Mouse (Mus musculus) CH12.LX (cell line): ENCODE data around the gene Exoc6b. TPM values are rescaled to one million over a fixed set of nuclear protein-coding genes. Genes with fewer than 3 reads are reported as not detected.

ENCODE experiments used
- DNase-seq: peaks from one replicate; pipeline ENCODE4 v3.0.0-alpha.2; 2013; ENCODE audit errors: extremely low read depth
- H3K27ac ChIP-seq: 2 replicates; pipeline ENCODE4 v1.5.1; 2012; ENCODE audit warnings: low read depth, mild to moderate bottlenecking, control low read depth, moderate library complexity; ENCODE audit not compliant: insufficient read depth
- H3K27me3 ChIP-seq: replicated peaks from 2 replicates; pipeline ENCODE3; 2012; ENCODE audit warnings: inconsistent platforms
- H3K36me3 ChIP-seq, 2 experiments: replicated peaks in 1 of 2; 2 replicates each; pipeline versions ENCODE3 to v1.6.1; 2012; ENCODE audit warnings: inconsistent platforms in 1 of 2, low read length in 1 of 2, mild to moderate bottlenecking in 1 of 2, mixed read lengths in 1 of 2, moderate library complexity in 1 of 2; ENCODE audit not compliant: control insufficient read depth in 1 of 2, insufficient read depth in 1 of 2
- H3K4me1 ChIP-seq, 2 experiments: 2 replicates each; pipeline ENCODE4 v1.6.1; 2012; ENCODE audit warnings: inconsistent platforms in 1 of 2, moderate library complexity in 1 of 2; ENCODE audit not compliant: insufficient read depth in 2 of 2, control insufficient read depth in 1 of 2
- H3K4me2 ChIP-seq: 2 replicates; pipeline ENCODE4 v1.6.1; 2012; ENCODE audit warnings: low read depth, mild to moderate bottlenecking, control low read depth; ENCODE audit not compliant: poor library complexity, insufficient read depth, severe bottlenecking
- H3K4me3 ChIP-seq, 3 experiments: fragments of 150-350 bp in 1 of 3; sonication (generic) in 1 of 3; replicated peaks in 1 of 3; 2 replicates each; pipeline versions ENCODE3 to v1.5.1; 2011 to 2012; ENCODE audit warnings: low read depth in 2 of 3, low read length in 2 of 3, mild to moderate bottlenecking in 2 of 3, moderate library complexity in 2 of 3, control low read depth in 1 of 3, improper control_type of control experiment in 1 of 3, inconsistent platforms in 1 of 3, mixed read lengths in 1 of 3; ENCODE audit not compliant: poor library complexity in 1 of 3
- H3K79me2 ChIP-seq: replicated peaks from 2 replicates; pipeline ENCODE4 v1.6.1; 2012; ENCODE audit warnings: mild to moderate bottlenecking, moderate library complexity; ENCODE audit not compliant: control insufficient read depth, poor library complexity, insufficient read depth, severe bottlenecking; ENCODE audit errors: extremely low read depth
- H3K9ac ChIP-seq: 2 replicates; pipeline ENCODE4 v1.6.1; 2012; ENCODE audit warnings: low read depth, mild to moderate bottlenecking, control low read depth, moderate library complexity; ENCODE audit not compliant: insufficient read depth
- H3K9me3 ChIP-seq: replicated peaks from 2 replicates; pipeline ENCODE3; 2012; ENCODE audit warnings: low read length, inconsistent platforms, mixed read lengths
- BHLHE40 ChIP-seq: IDR thresholded peaks from 2 replicates; pipeline ENCODE4 v1.6.1; 2011; ENCODE audit warnings: mild to moderate bottlenecking, low read depth, low read length, improper control_type of control experiment
- CHD2 ChIP-seq: IDR thresholded peaks from 2 replicates; pipeline ENCODE4 v1.6.1; 2011; ENCODE audit warnings: low read length, improper control_type of control experiment
- CTCF ChIP-seq, 2 experiments: IDR thresholded peaks in 1 of 2; conservative IDR thresholded peaks in 1 of 2; 2 replicates each; pipeline ENCODE4 v1.5.1; 2011 to 2012; ENCODE audit warnings: low read depth in 2 of 2, low read length in 2 of 2, improper control_type of control experiment in 1 of 2, inconsistent platforms in 1 of 2, mild to moderate bottlenecking in 1 of 2, moderate library complexity in 1 of 2
- E2F4 ChIP-seq: IDR thresholded peaks from 2 replicates; pipeline ENCODE4 v1.6.1; 2011; ENCODE audit warnings: low read depth, low read length, improper control_type of control experiment; ENCODE audit not compliant: insufficient replicate concordance
- ELF1 ChIP-seq: IDR thresholded peaks from 2 replicates; pipeline ENCODE4 v1.6.1; 2014; ENCODE audit warnings: low read depth, mild to moderate bottlenecking, inconsistent platforms, low read length, improper control_type of control experiment
- EP300 ChIP-seq: IDR thresholded peaks from 2 replicates; pipeline ENCODE4 v1.6.1; 2011; ENCODE audit warnings: low read length, improper control_type of control experiment
- GABPA ChIP-seq: IDR thresholded peaks from 2 replicates; pipeline ENCODE4 v1.6.1; 2012; ENCODE audit warnings: low read depth, low read length, improper control_type of control experiment, inconsistent platforms; ENCODE audit not compliant: insufficient replicate concordance
- HCFC1 ChIP-seq: IDR thresholded peaks from 2 replicates; pipeline ENCODE4 v1.6.1; 2012; ENCODE audit warnings: low read depth, mild to moderate bottlenecking, inconsistent platforms, low read length, improper control_type of control experiment
- IRF4 ChIP-seq: IDR thresholded peaks from 2 replicates; pipeline ENCODE4 v1.6.1; 2014; ENCODE audit warnings: low read depth, mild to moderate bottlenecking, inconsistent platforms, low read length, improper control_type of control experiment
- KAT2A ChIP-seq: IDR thresholded peaks from 2 replicates; pipeline ENCODE4 v1.6.1; 2012; ENCODE audit warnings: low read length, improper control_type of control experiment, inconsistent platforms; ENCODE audit not compliant: insufficient replicate concordance
- MAX ChIP-seq: IDR thresholded peaks from 2 replicates; pipeline ENCODE4 v1.6.1; 2011; ENCODE audit warnings: low read length, improper control_type of control experiment
- MEF2A ChIP-seq: IDR thresholded peaks from 2 replicates; pipeline ENCODE4 v1.6.1; 2014; ENCODE audit warnings: low read depth, mild to moderate bottlenecking, inconsistent platforms, low read length, improper control_type of control experiment, borderline replicate concordance
- MXI1 ChIP-seq: IDR thresholded peaks from 2 replicates; pipeline ENCODE4 v1.6.1; 2011; ENCODE audit warnings: mild to moderate bottlenecking, low read depth, low read length, improper control_type of control experiment
- NRF1 ChIP-seq: IDR thresholded peaks from 2 replicates; pipeline ENCODE4 v1.6.1; 2014; ENCODE audit warnings: low read depth, mild to moderate bottlenecking, inconsistent platforms, low read length, improper control_type of control experiment, moderate library complexity
- PAX5 ChIP-seq: IDR thresholded peaks from 2 replicates; pipeline ENCODE4 v1.6.1; 2012; ENCODE audit warnings: low read length, inconsistent platforms, mixed read lengths
- POLR2A ChIP-seq: IDR thresholded peaks from 2 replicates; pipeline ENCODE4 v1.6.1; 2011; ENCODE audit warnings: low read depth, mild to moderate bottlenecking, improper control_type of control experiment, low read length
- POLR2AphosphoS2 ChIP-seq: IDR thresholded peaks from 2 replicates; pipeline ENCODE4 v1.6.1; 2011; ENCODE audit warnings: low read depth, low read length, improper control_type of control experiment
- SIN3A ChIP-seq: IDR thresholded peaks from 2 replicates; pipeline ENCODE4 v1.6.1; 2012; ENCODE audit warnings: low read length, improper control_type of control experiment, inconsistent platforms
- SMC3 ChIP-seq: IDR thresholded peaks from 2 replicates; pipeline ENCODE4 v1.6.1; 2011; ENCODE audit warnings: low read depth, low read length, improper control_type of control experiment
- TCF12 ChIP-seq: IDR thresholded peaks from 2 replicates; pipeline ENCODE4 v1.6.1; 2014; ENCODE audit warnings: low read depth, mild to moderate bottlenecking, inconsistent platforms, low read length, improper control_type of control experiment
- UBTF ChIP-seq: IDR thresholded peaks from 2 replicates; pipeline ENCODE4 v1.6.1; 2012; ENCODE audit warnings: low read depth, mild to moderate bottlenecking, inconsistent platforms, low read length, improper control_type of control experiment, moderate library complexity
- ZC3H11A ChIP-seq: IDR thresholded peaks from 2 replicates; pipeline ENCODE4 v1.6.1; 2012; ENCODE audit warnings: low read depth, mild to moderate bottlenecking, inconsistent platforms, low read length, improper control_type of control experiment
- ZMIZ1 ChIP-seq: IDR thresholded peaks from 2 replicates; pipeline ENCODE4 v1.6.1; 2012; ENCODE audit warnings: low read depth, mild to moderate bottlenecking, inconsistent platforms, low read length, improper control_type of control experiment
- ZNF384 ChIP-seq: IDR thresholded peaks from 2 replicates; pipeline ENCODE4 v1.6.1; 2012; ENCODE audit warnings: low read depth, low read length, improper control_type of control experiment, inconsistent platforms
- dilution Hi-C: fragments of 300-500 bp; cut with MboI; formaldehyde crosslinking; loops from 2 replicates; pipeline ENCODE4 v1.14.3; 2020; ENCODE audit warnings: low sequenced_read_pairs; ENCODE audit not compliant: extremely low pct_unique_long_range_greater_than_20kb, extremely low pct_ligation_motif_present
- in situ Hi-C: fragments of 300-500 bp; cut with MboI; formaldehyde crosslinking; loops from 3 replicates; pipeline ENCODE4 v1.14.3; 2019; ENCODE audit warnings: low sequenced_read_pairs, low pct_ligation_motif_present, low pct_unique_long_range_greater_than_20kb, mixed read lengths
- polyA plus RNA-seq: library from polyadenylated mRNA; unstranded; fragments of >175 nt; gene quantifications from 2 replicates; pipeline ENCODE4 v1.2.1, GENCODE M21; 2012; ENCODE audit warnings: low read depth; ENCODE audit not compliant: insufficient read length
- total RNA-seq, 2 experiments: library from RNA; depleted of rRNA; stranded (reverse); fragments of 300-350 nt in 1 of 2; fragments of >200 nt in 1 of 2; gene quantifications; 2 replicates each; pipeline ENCODE4 v1.2.3; 2012 to 2014

The Exoc6b gene
- total and polyA plus RNA-seq, 3 experiments = 1.7 to 5.2 (median 3.5) TPM

DNA sequence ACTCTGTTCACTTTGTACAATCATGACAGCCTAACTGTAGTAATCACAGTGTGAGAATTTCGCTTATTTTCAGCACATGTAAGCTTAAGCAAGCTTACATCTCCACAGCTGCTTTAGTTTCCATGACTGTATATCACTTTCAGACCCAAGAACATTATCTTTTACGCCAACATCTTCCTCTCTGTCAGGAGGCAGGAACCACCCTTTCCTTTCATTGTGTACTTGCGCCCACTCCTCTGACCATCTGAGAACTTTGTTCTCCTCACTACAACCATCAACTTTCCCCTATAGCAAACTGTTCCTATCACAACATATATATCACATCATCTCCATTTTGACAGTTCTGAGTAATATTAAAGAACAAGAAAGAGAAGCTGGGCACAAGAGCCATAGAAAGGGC lies 391.5 kb downstream of the Exoc6b start:
- in situ Hi-C loops (no loop called here), dilution Hi-C loops (no loop called here)
- no peaks in the 10 kb centered on the region for H3K4me1 ChIP-seq
- no peaks in the 10 kb centered on the region for H3K9me3 ChIP-seq
- no peak overlapping the region for H3K4me2 ChIP-seq
- no peaks in the 10 kb centered on the region for H3K27me3 ChIP-seq
- H3K27ac ChIP-seq = no peak overlapping the region
- H3K9ac ChIP-seq = no peak overlapping the region
- H3K79me2 ChIP-seq = no peaks in the 10 kb centered on the region
- TF ChIP-seq MXI1 = no peak
- TF ChIP-seq CHD2 = no peak
- TF ChIP-seq E2F4 = no peak
- TF ChIP-seq GABPA = no peak
- TF ChIP-seq ELF1 = no peak
- TF ChIP-seq ZMIZ1 = no peak
- no peak for TF ChIP-seq BHLHE40
- TF ChIP-seq MEF2A = no peak
- no peak for TF ChIP-seq ZNF384
- no peak for TF ChIP-seq CTCF (conservative IDR thresholded peaks at IDR 0.05 in 1 of 2, IDR thresholded peaks at IDR 0.05 in 1 of 2; ENCODE audit: low read depth in 2 of 2, low read length in 2 of 2)
- TF ChIP-seq HCFC1 = no peak
- no peak for TF ChIP-seq POLR2A
- no peak for TF ChIP-seq SMC3
- TF ChIP-seq EP300 = no peak
- no peak for TF ChIP-seq ZC3H11A
- TF ChIP-seq, all 38 proteins: peak for 0
- Histone ChIP-seq H3K4me3 (no peak overlapping the region), H3K36me3 (no peaks in the 10 kb centered on the region)
- no peak for DNase-seq

DNA sequence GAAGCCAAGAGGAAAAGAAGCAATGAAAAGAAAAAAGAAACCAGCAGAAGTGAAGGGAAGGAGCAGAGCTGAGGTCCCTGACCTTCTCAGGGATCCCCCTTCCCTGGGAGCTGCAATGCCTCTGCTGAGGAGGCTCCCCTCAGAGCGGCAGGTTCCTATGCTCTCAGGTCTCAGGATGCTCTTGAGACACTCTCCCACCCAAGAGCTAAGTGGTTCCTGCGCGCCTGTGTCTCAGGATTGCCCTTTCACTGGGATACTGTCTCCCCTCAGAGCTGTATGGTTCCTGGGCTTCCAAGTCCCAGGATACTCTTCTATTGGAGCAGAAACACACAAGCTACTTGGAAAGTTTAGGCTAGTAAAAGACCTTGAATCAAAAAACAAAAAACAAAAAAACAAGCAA lies 394.4 kb downstream of the Exoc6b start:
- no peaks in the 10 kb centered on the region for H3K27me3 ChIP-seq
- TF ChIP-seq CTCF (conservative IDR thresholded peaks at IDR 0.05 in 1 of 2, IDR thresholded peaks at IDR 0.05 in 1 of 2; ENCODE audit: low read depth in 2 of 2, low read length in 2 of 2) (no peak), BHLHE40 (no peak)
- TF ChIP-seq, all 38 proteins: peak for 0
- no peak overlapping the region for H3K4me3 ChIP-seq
- in situ Hi-C loops (no loop called here), dilution Hi-C loops (no loop called here)
- no peaks in the 10 kb centered on the region for H3K79me2 ChIP-seq
- no peaks in the 10 kb centered on the region for H3K36me3 ChIP-seq
- H3K4me2 ChIP-seq = no peak overlapping the region
- no peak overlapping the region for H3K9ac ChIP-seq
- H3K9me3 ChIP-seq = no peaks in the 10 kb centered on the region
- no peaks in the 10 kb centered on the region for H3K4me1 ChIP-seq
- H3K27ac ChIP-seq = no peak overlapping the region
- DNase-seq = no peak

DNA sequence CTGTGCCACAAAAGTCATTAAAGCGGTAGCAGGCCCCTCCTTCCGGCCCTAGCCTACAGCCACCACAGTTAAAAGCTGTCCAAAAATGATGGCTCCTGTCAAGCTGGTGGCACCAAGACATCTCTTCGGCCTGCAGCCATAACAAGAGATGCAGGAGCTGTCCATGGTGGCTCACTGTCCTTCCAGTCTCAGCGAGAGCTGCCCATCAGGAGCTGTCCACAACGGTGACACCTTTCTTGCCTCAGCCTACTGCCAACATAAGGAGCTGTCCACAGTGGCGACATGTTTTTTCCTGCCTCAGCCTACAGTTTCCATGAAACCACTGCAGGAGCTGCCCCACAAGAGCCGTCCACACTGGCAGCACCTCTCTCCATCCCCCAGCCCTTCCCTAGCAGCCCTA lies 395.2 kb downstream of the Exoc6b start:
- dilution Hi-C loops = no loop called here

More for the DNA sequence above, 395.2 kb downstream of the Exoc6b start:
- Histone ChIP-seq H3K4me3 (no peak overlapping the region), H3K4me1 (no peaks in the 10 kb centered on the region), H3K36me3 (no peaks in the 10 kb centered on the region), H3K27me3 (no peaks in the 10 kb centered on the region), H3K9ac (no peak overlapping the region), H3K9me3 (no peaks in the 10 kb centered on the region), H3K79me2 (no peaks in the 10 kb centered on the region), H3K27ac (no peak overlapping the region), H3K4me2 (no peak overlapping the region)
- peak; percentile 6 for DNase-seq
- TF ChIP-seq ZMIZ1 = no peak
- no peak for TF ChIP-seq TCF12
- TF ChIP-seq SMC3 = no peak
- TF ChIP-seq UBTF = no peak
- no peak for TF ChIP-seq ZC3H11A
- TF ChIP-seq POLR2AphosphoS2 = no peak
- no peak for TF ChIP-seq MAX
- no peak for TF ChIP-seq SIN3A
- no peak for TF ChIP-seq PAX5
- no peak for TF ChIP-seq NRF1
- no peak for TF ChIP-seq CTCF (conservative IDR thresholded peaks at IDR 0.05 in 1 of 2, IDR thresholded peaks at IDR 0.05 in 1 of 2; ENCODE audit: low read depth in 2 of 2, low read length in 2 of 2)
- TF ChIP-seq MEF2A = no peak
- no peak for TF ChIP-seq KAT2A
- no peak for TF ChIP-seq IRF4
- TF ChIP-seq EP300 = no peak
- no peak for TF ChIP-seq ZNF384
- in situ Hi-C loops = no loop called here
